Mouse (Mus musculus) E14TG2a.4 (cell line): ENCODE results near the gene Fam81a.

Experiments
- CTCF ChIP-seq: conservative IDR thresholded peaks from 2 replicates; pipeline ENCODE4 v1.5.1; 2014; ENCODE audit warnings: low read length
- NANOG ChIP-seq: IDR thresholded peaks from 2 replicates; pipeline ENCODE4 v1.6.1; 2014; ENCODE audit warnings: borderline replicate concordance, low read length, mixed read lengths
- POU5F1 ChIP-seq: IDR thresholded peaks from 2 replicates; pipeline ENCODE4 v1.6.1; 2014; ENCODE audit warnings: low read length, borderline replicate concordance

DNA sequence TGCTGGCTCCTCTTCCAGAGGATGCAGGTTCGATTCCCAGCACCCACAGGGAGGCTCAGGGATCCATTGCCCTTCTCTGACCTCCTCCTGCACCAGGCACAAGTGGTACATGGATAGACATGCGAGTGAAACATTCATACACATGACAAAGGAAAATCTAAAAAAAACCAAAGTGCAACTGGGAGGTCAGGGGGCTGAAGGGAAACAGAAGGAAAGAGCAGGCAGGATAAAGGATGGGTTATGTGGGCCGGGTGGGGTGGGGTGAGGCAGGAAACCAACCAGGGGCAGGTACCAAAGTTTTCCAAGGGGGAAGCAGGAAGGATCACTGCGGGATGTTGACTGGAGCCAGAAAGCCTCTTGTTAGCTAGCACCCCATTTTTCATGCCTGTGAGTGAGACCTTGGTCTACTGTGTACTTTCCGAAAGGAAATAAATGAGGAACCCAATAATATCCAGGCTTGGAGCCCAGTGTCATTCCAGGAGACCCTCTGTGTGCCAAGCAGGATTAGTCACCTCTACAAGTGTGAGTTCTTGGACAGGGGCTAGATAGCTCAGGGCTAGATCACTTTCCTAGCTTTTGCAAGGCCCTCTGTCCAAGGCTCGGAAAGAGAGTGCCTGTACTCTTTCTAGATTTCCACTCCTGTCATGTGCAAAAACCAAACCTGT is 93.5 kb downstream of the Fam81a start:
- TF ChIP-seq POU5F1, result no peak
- no peak for TF ChIP-seq CTCF
- no peak for TF ChIP-seq NANOG
